Mouse (Mus musculus): ENCODE results near the gene Vipr2.

- TF ChIP-seq MAX (IDR thresholded peaks at IDR 0.05) (no peak), CTCF (IDR thresholded peaks at IDR 0.05; ENCODE audit: control insufficient read depth, insufficient read depth, insufficient read length) (no peak), MYOG (IDR thresholded peaks at IDR 0.05; ENCODE audit: control insufficient read depth, extremely low read depth, insufficient read length) (no peak), CEBPB (IDR thresholded peaks at IDR 0.05; ENCODE audit: low read depth) (no peak)
These were observed 69.6 kb downstream of the Vipr2 start for GRCm38 (mm10) chr12:116146996-116147634.

Data from C2C12 (cell line).